ENCODE assay signal across 22 mouse cellular contexts in genomic region chr1:33869437-33869836, GRCm38 (mm10).
"Had no signal": no experiment of that assay in that cellular context is flagged by ENCODE, and none has a peak within 500 bp of the region (broad histone marks: within the 10 kb centered on the region; RNA-seq: fewer than 3 reads in every experiment).

No protein-coding gene starts in this region.

- DNase-seq: heart, postnatal 10 days; heart, postnatal 14 days; heart, postnatal 36 days; heart, postnatal 4 days; kidney, adult 11 months; kidney, adult 18-20 months; kidney, adult 2 months; kidney, adult 8-10 months; kidney, adult 9 months; kidney, postnatal 10 days; kidney, postnatal 14 days; kidney, postnatal 25 days; kidney, postnatal 36 days; kidney, postnatal 4 days; layer of hippocampus, adult 9-11 months; layer of hippocampus, postnatal 36 days had no signal

- ATAC-seq: hindbrain, embryonic 16.5 days; hindbrain, postnatal 0 days; inflammation-experienced regulatory T-cells, adult 6 months; intestine, embryonic 15.5 days; intestine, embryonic 16.5 days; intestine, postnatal 0 days had no signal
